Mouse (Mus musculus) E14TG2a.4 (cell line): ENCODE measurements around the gene Rsrp1.

Source experiments
- CTCF ChIP-seq: conservative IDR thresholded peaks from 2 replicates; pipeline ENCODE4 v1.5.1; 2014; ENCODE audit warnings: low read length
- NANOG ChIP-seq: IDR thresholded peaks from 2 replicates; pipeline ENCODE4 v1.6.1; 2014; ENCODE audit warnings: borderline replicate concordance, low read length, mixed read lengths

DNA sequence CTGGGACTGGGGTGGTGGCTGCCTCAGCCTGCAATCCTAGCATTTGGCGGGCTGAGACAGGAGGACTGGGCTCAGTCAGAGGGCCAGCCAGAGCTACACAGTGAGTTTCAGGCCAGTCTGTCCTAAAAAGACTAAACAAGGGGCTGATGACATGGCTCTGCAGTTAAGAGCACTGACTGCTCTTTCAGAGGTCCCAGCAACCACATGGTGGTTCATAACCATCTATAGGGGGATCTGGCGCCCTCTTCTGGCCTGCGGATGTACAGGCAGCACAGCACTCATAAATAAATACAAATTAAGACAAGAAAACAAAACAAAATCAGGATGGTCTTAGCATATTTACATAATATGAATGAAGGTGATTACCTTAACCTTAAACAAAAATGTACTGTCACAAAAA is 10.0 kb upstream of the Rsrp1 start:
- TF ChIP-seq CTCF: peak; percentile 93
- no peak for TF ChIP-seq NANOG
